Mouse (Mus musculus): ENCODE measurements around the gene Psmc1. TPM values are rescaled to one million over a fixed set of nuclear protein-coding genes. Genes with fewer than 3 reads are reported as not detected.
A peak's percentile ranks its signal among the peaks of the same experiment; 100 is the strongest.

Psmc1 gene
- polyA plus RNA-seq, 1 experiment: 545 TPM

DNA sequence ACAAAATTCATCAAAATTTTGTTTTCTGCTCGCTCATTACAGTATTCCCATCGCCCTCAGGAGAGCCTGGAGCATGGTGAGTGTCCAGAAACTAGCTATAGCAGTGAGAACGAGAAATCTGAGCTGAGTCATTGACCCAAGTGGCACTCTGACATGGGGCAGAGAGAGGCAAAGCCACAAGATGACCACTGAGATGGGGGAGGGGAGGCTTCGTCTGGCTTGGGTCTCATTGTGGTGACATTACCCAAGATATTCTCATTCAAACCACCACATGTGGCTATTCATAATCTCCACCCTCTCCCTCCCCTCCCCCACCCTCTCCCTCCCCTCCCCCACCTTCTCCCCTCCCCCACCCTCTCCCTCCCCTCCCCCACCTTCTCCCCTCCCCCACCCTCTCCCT, 2.5 kb upstream of the Psmc1 start:
- H3K27ac ChIP-seq (ENCODE audit: insufficient read depth, low read length): no peak overlapping the region
- TF ChIP-seq EP300 (IDR thresholded peaks at IDR 0.05; ENCODE audit: insufficient read depth, low read depth, low read length): 0 out of 2 replicates have a peak, but pooled peaks have one; percentile 48
- TF ChIP-seq CTCF (IDR thresholded peaks at IDR 0.05; ENCODE audit: low read depth, low read length): no peak
- 0 out of 2 replicates have a peak overlapping the region, but pooled peaks have one; percentile 27 for H3K4me3 ChIP-seq (ENCODE audit: low read depth, low read length)
- no peaks in the 10 kb centered on the region for H3K9me3 ChIP-seq (replicated peaks; ENCODE audit: control insufficient read depth, insufficient read depth, low read length, poor library complexity, severe bottlenecking)
- H3K27me3 ChIP-seq (ENCODE audit: control insufficient read depth, insufficient read depth, low read length, poor library complexity, severe bottlenecking): no peaks in the 10 kb centered on the region
- H3K4me1 ChIP-seq (ENCODE audit: control insufficient read depth, insufficient read depth, low read length): peaks cover 8% of the 10 kb centered on the region
- no peak overlapping the region for H3K9ac ChIP-seq (ENCODE audit: low read depth, poor library complexity, severe bottlenecking)
- H3K36me3 ChIP-seq (ENCODE audit: control insufficient read depth, insufficient read depth, low read length, poor library complexity, severe bottlenecking): peaks cover 7% of the 10 kb centered on the region

DNA sequence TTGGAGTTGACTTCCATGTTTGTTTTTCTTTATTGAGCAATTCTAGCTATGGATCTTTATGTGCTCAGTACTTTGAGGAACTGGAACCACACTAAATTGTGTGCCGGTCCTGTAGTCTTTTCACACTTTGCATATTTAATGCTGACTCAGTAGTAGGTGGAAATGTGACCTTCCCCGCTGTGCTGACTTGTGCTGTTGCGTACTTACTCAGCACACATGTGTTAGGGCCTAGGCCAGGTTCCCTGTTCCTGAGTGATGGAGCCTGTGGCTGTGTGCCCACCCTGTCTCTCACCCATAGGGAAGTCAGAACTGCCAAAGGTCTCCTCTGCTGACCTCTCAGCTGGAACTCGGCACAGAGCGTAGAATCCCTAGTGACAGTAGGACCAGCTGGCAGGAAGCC, 6.0 kb downstream of the Psmc1 start:
- Histone ChIP-seq H3K27ac (ENCODE audit: insufficient read depth, low read length) (no peak overlapping the region), H3K9me3 (replicated peaks; ENCODE audit: control insufficient read depth, insufficient read depth, low read length, poor library complexity, severe bottlenecking) (no peaks in the 10 kb centered on the region), H3K4me1 (ENCODE audit: control insufficient read depth, insufficient read depth, low read length) (peaks cover 5% of the 10 kb centered on the region), H3K9ac (ENCODE audit: low read depth, poor library complexity, severe bottlenecking) (no peak overlapping the region), H3K4me3 (ENCODE audit: low read depth, low read length) (no peak overlapping the region), H3K27me3 (ENCODE audit: control insufficient read depth, insufficient read depth, low read length, poor library complexity, severe bottlenecking) (no peaks in the 10 kb centered on the region), H3K36me3 (ENCODE audit: control insufficient read depth, insufficient read depth, low read length, poor library complexity, severe bottlenecking) (peaks cover 84% of the 10 kb centered on the region)
- no peak for TF ChIP-seq EP300 (IDR thresholded peaks at IDR 0.05; ENCODE audit: insufficient read depth, low read depth, low read length)

DNA sequence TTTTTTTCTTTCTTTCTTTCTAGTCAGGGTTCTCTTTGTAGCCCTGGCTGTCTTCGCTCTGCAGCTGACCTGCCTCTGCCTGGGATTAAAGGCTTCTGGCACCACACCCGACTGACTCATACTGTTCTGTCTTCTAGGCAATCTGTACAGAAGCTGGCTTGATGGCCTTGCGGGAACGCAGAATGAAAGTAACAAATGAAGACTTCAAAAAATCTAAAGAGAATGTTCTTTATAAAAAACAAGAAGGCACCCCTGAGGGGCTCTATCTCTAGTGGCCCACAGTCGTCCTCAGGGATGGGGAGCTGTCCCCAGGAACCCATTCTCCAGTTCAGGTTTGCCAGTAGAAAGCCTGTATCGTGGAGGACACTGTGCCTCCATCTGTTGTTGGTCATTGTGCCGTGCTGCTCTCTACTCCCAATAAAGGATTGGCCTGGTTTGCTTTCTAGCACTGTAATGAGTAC, 13.0 kb downstream of the Psmc1 start:
- H3K4me3 ChIP-seq (ENCODE audit: low read depth, low read length): no peak overlapping the region
- no peaks in the 10 kb centered on the region for H3K9me3 ChIP-seq (replicated peaks; ENCODE audit: control insufficient read depth, insufficient read depth, low read length, poor library complexity, severe bottlenecking)
- no peaks in the 10 kb centered on the region for H3K4me1 ChIP-seq (ENCODE audit: control insufficient read depth, insufficient read depth, low read length)
- no peak overlapping the region for H3K9ac ChIP-seq (ENCODE audit: low read depth, poor library complexity, severe bottlenecking)
- TF ChIP-seq CTCF (IDR thresholded peaks at IDR 0.05; ENCODE audit: low read depth, low read length): no peak
- no peak for TF ChIP-seq EP300 (IDR thresholded peaks at IDR 0.05; ENCODE audit: insufficient read depth, low read depth, low read length)
- no peak for TF ChIP-seq POLR2A (IDR thresholded peaks at IDR 0.05; ENCODE audit: insufficient read depth, low read length)
- H3K27me3 ChIP-seq (ENCODE audit: control insufficient read depth, insufficient read depth, low read length, poor library complexity, severe bottlenecking): no peaks in the 10 kb centered on the region
- H3K27ac ChIP-seq (ENCODE audit: insufficient read depth, low read length): no peak overlapping the region
- peaks cover 66% of the 10 kb centered on the region for H3K36me3 ChIP-seq (ENCODE audit: control insufficient read depth, insufficient read depth, low read length, poor library complexity, severe bottlenecking)

DNA sequence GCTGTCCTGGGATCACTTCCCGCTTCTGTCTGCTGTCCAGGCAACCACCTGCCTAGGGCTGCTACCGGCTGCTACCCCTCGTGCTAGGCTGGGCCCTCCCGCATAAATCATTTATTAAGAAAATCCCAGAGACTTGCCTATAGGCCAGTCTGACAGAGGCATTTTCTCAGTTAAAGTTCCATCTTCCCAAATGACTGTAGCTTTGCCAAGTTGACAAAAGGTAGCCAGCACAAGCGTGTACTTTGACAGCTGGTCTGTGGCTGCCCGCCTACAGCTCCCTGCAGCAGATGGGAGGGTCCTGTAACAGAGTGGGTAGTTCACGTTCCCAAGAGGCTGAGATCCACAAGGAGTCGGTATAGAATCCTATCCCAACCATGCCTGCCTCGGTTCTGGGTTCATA, 13.5 kb downstream of the Psmc1 start:
- Histone ChIP-seq H3K36me3 (ENCODE audit: control insufficient read depth, insufficient read depth, low read length, poor library complexity, severe bottlenecking) (peaks cover 61% of the 10 kb centered on the region), H3K4me3 (ENCODE audit: low read depth, low read length) (no peak overlapping the region), H3K9me3 (replicated peaks; ENCODE audit: control insufficient read depth, insufficient read depth, low read length, poor library complexity, severe bottlenecking) (no peaks in the 10 kb centered on the region), H3K4me1 (ENCODE audit: control insufficient read depth, insufficient read depth, low read length) (no peaks in the 10 kb centered on the region), H3K27me3 (ENCODE audit: control insufficient read depth, insufficient read depth, low read length, poor library complexity, severe bottlenecking) (no peaks in the 10 kb centered on the region), H3K9ac (ENCODE audit: low read depth, poor library complexity, severe bottlenecking) (no peak overlapping the region), H3K27ac (ENCODE audit: insufficient read depth, low read length) (no peak overlapping the region)
- TF ChIP-seq CTCF (IDR thresholded peaks at IDR 0.05; ENCODE audit: low read depth, low read length): no peak
- TF ChIP-seq POLR2A (IDR thresholded peaks at IDR 0.05; ENCODE audit: insufficient read depth, low read length): no peak
- no peak for TF ChIP-seq EP300 (IDR thresholded peaks at IDR 0.05; ENCODE audit: insufficient read depth, low read depth, low read length)

DNA sequence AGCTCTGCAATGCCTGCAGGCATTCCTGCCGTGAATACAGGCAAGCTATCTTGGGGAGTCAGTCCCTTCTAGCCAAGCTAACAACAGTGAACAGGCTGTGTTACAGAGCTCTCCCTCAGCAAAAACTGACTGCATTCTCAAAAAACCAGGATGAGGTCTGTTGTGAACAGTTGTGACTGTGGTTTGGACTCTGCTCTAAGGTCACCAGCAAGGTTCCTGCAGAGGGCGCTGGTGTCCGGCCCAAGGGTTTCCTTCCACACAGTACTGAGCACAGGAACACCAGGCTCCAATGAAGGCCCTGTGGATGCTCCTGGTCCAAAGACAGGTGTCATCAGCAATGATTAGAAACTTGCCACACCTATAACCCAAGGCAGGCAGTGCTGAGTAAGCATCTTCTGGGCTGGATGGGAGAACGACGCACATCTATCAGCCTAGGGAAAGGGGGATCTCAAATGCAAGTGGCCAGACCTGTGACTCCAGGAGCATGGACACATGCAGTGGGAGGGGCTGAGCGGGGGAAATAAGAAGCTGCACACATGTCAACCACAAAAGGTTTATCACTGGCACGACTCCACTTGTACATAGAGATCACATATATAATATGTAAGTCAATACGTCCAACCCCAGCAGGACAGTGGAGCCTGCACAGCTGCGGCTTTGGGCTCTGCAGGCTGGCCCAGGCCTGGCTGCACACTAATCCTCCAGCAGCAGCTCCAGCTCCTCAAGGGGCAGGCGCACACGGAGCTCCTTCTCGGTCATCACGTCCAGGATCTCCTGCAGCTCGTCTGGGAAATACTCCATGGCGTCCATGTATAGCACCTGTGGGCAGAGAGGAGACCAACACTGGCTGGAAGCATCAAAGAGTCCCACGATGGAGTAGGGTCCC, 15.2 kb downstream of the Psmc1 start:
- no peaks in the 10 kb centered on the region for H3K27me3 ChIP-seq (ENCODE audit: control insufficient read depth, insufficient read depth, low read length, poor library complexity, severe bottlenecking)
- no peaks in the 10 kb centered on the region for H3K9me3 ChIP-seq (replicated peaks; ENCODE audit: control insufficient read depth, insufficient read depth, low read length, poor library complexity, severe bottlenecking)
- TF ChIP-seq POLR2A (IDR thresholded peaks at IDR 0.05; ENCODE audit: insufficient read depth, low read length) (no peak), CTCF (IDR thresholded peaks at IDR 0.05; ENCODE audit: low read depth, low read length) (peak; percentile 83)
- no peak overlapping the region for H3K27ac ChIP-seq (ENCODE audit: insufficient read depth, low read length)
- H3K4me3 ChIP-seq (ENCODE audit: low read depth, low read length): no peak overlapping the region
- H3K9ac ChIP-seq (ENCODE audit: low read depth, poor library complexity, severe bottlenecking): no peak overlapping the region
- H3K36me3 ChIP-seq (ENCODE audit: control insufficient read depth, insufficient read depth, low read length, poor library complexity, severe bottlenecking): peaks cover 47% of the 10 kb centered on the region
- H3K4me1 ChIP-seq (ENCODE audit: control insufficient read depth, insufficient read depth, low read length): peaks cover 1% of the 10 kb centered on the region
